Mouse (Mus musculus) liver, adult 2 months (tissue): ENCODE data around the gene Phldb2. TPM values are rescaled to one million over a fixed set of nuclear protein-coding genes. Genes with fewer than 3 reads are reported as not detected.

Experiments
- DNase-seq: peaks from one replicate; pipeline ENCODE4 v3.0.0-alpha.2; 2011; ENCODE audit warnings: low read depth, low spot score; ENCODE audit errors: extremely low read depth
- H3K27ac ChIP-seq: fragments of 200-500 bp; replicated peaks from 2 replicates; pipeline ENCODE4 v1.5.1; 2012; ENCODE audit warnings: low read depth, mild to moderate bottlenecking, control low read depth, inconsistent platforms, low read length; ENCODE audit not compliant: insufficient read depth
- H3K27me3 ChIP-seq: fragments of 200-500 bp; 2 replicates; pipeline ENCODE4 v1.6.1; 2012; ENCODE audit warnings: mild to moderate bottlenecking, moderate library complexity, low read length, inconsistent platforms; ENCODE audit not compliant: control insufficient read depth, insufficient read depth
- H3K36me3 ChIP-seq: fragments of 200-500 bp; 2 replicates; pipeline ENCODE4 v1.6.1; 2012; ENCODE audit warnings: low read length, inconsistent platforms; ENCODE audit not compliant: control insufficient read depth, insufficient read depth
- H3K4me1 ChIP-seq: fragments of 200-500 bp; 2 replicates; pipeline ENCODE4 v1.6.1; 2011; ENCODE audit warnings: low read length; ENCODE audit not compliant: control insufficient read depth, insufficient read depth
- H3K4me3 ChIP-seq: fragments of 200-500 bp; 2 replicates; pipeline ENCODE4 v1.5.1; 2011; ENCODE audit warnings: low read depth, mild to moderate bottlenecking, control low read depth, low read length, moderate library complexity; ENCODE audit not compliant: insufficient read depth
- H3K79me2 ChIP-seq: fragments of 200-500 bp; 2 replicates; pipeline ENCODE4 v1.6.1; 2012; ENCODE audit warnings: inconsistent platforms, mild to moderate bottlenecking, low read length, moderate library complexity; ENCODE audit not compliant: control insufficient read depth, insufficient read depth
- H3K9ac ChIP-seq: fragments of 200-500 bp; 2 replicates; pipeline ENCODE4 v1.6.1; 2012; ENCODE audit warnings: low read depth, mild to moderate bottlenecking, control low read depth, inconsistent platforms, low read length
- CTCF ChIP-seq: fragments of 200-500 bp; IDR thresholded peaks from 2 replicates; pipeline ENCODE4 v1.5.1; 2011; ENCODE audit warnings: low read depth, low read length, control low read depth
- POLR2A ChIP-seq: fragments of 200-500 bp; IDR thresholded peaks from 2 replicates; pipeline ENCODE4 v1.6.1; 2011; ENCODE audit warnings: low read length, control low read depth; ENCODE audit not compliant: insufficient read depth; ENCODE audit errors: extremely low read depth
- WGBS: fragments of 180-500 bp; shearing (Covaris S2); methylation state at CpG from one replicate; pipeline ENCODE4 v1.1.7; 2018; 5-methylcytosine and 5-hydroxymethylcytosine counted together
- polyA plus RNA-seq: library from polyadenylated mRNA; depleted of rRNA; stranded (reverse); fragments of >200 nt; gene quantifications from 2 replicates; pipeline ENCODE4 v1.2.3, GENCODE M21; 2012
- total RNA-seq: library from RNA; depleted of rRNA; stranded (reverse); fragments of >200 nt; gene quantifications from 2 replicates; pipeline ENCODE4 v1.2.3, GENCODE M21; 2014

The Phldb2 gene
- total and polyA plus RNA-seq, 2 experiments, result 19.1 to 58.3 TPM

DNA sequence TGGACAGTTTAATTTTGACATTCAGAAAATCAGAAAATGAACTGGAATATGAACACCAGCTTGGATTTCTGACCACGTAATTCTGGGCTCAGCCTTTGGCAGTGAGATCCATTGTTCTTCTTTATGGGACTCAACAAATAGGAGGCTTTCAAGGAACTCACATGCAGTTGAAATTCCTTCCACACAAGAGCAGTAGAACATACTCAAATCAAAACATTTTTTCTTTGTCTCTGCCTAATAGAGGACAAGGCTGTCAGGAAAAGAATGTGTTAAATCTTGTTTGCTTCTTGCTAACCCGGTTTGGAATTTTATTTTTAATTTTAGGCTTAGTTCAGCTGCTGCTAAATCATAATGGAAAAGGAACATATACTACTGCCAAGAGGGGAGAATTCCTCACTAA lies 153.0 kb downstream of the Phldb2 start:
- Histone ChIP-seq H3K4me1 (no peaks in the 10 kb centered on the region; the same call in 1 of the 2 replicates), H3K27ac (no peak overlapping the region), H3K79me2 (no peaks in the 10 kb centered on the region), H3K27me3 (no peaks in the 10 kb centered on the region), H3K4me3 (no peak overlapping the region), H3K9ac (no peak overlapping the region), H3K36me3 (peaks cover 55% of the 10 kb centered on the region)
- TF ChIP-seq CTCF (no peak), POLR2A (no peak)
- WGBS, result 81% methylated on average over 2 of the region's 2 CpGs
- DNase-seq, result no peak

DNA sequence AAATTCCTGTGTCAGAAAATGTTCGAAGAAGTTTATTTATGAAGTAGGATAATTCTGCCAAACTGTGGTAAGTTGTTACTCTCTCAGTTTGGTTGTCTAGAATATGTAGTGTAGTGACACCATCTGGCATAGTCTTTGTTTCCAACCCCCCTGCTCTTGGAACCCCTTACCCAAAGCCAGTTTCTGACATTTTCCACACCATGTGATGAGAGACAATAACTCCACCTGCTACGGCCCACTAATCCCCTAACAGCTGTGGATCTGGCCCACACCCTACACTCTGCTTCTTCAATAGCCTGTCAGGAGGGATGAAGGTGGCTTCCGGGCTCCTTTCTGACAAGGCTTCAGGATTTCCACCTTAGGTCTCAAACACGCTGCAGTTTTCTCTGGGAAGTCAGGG lies 154.2 kb downstream of the Phldb2 start:
- no peak overlapping the region for H3K9ac ChIP-seq
- TF ChIP-seq POLR2A, result no peak
- no peak for TF ChIP-seq CTCF
- no peaks in the 10 kb centered on the region for H3K79me2 ChIP-seq
- no peak overlapping the region for H3K4me3 ChIP-seq
- H3K36me3 ChIP-seq, result peaks cover 51% of the 10 kb centered on the region
- no peaks in the 10 kb centered on the region for H3K27me3 ChIP-seq
- DNase-seq, result no peak
- H3K27ac ChIP-seq, result no peak overlapping the region
- WGBS, result 93% methylated on average over 4 of the region's 4 CpGs
- H3K4me1 ChIP-seq, result no peaks in the 10 kb centered on the region; the same call in 1 of the 2 replicates

DNA sequence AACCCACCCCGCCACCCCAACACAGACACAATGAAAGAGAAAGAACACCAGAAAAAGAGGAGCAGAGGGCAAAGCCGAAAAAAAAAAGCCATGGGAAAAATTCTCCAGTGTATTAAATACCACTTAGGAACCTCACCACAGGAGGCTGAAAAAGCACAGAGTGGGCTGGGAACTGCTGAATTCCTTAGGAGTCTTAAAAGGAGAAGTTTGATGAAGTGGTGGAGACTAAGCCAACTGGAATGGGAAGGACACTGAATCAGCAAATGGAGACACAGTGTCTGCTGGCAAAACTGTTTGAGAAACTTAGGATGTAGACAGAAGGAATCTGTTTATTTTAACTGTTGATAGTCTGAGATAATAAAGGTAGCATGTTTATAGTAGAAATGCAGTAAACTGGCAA lies 154.8 kb downstream of the Phldb2 start:
- H3K4me3 ChIP-seq, result no peak overlapping the region
- no peaks in the 10 kb centered on the region for H3K79me2 ChIP-seq
- DNase-seq, result no peak
- H3K27ac ChIP-seq, result no peak overlapping the region
- TF ChIP-seq POLR2A (no peak), CTCF (no peak)
- no peak overlapping the region for H3K9ac ChIP-seq
- H3K36me3 ChIP-seq, result peaks cover 52% of the 10 kb centered on the region
- no peaks in the 10 kb centered on the region; the same call in 1 of the 2 replicates for H3K4me1 ChIP-seq
- WGBS, result 93% methylated on average over 2 of the region's 2 CpGs
- no peaks in the 10 kb centered on the region for H3K27me3 ChIP-seq

DNA sequence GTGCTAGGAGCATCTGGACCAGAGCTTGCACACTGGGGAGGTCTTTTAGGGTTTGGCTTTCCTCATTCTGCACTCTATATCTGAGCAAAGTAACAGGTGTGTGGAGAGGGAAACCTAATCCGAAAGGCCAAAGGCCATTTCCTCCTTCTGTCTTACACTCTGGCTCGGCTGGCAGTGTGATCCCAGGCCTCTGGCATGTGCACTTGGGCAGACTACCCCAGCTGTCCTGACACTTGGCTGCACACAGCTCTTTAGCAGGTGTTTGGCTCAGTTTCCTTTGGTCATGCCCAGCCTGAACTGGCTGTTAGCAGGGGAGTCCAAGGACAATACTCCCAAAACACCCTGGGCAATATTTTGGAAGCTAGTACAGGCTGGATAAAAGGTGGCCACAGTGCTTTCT lies 156.6 kb downstream of the Phldb2 start:
- TF ChIP-seq CTCF, result no peak
- TF ChIP-seq POLR2A, result no peak
- 0 out of 2 replicates have a peak overlapping the region, but pooled peaks have one; percentile 36 for H3K27ac ChIP-seq
- peak; percentile 83 for DNase-seq
- peaks cover 53% of the 10 kb centered on the region for H3K36me3 ChIP-seq
- WGBS, result 29% methylated on average over 2 of the region's 2 CpGs
- no peaks in the 10 kb centered on the region for H3K27me3 ChIP-seq
- H3K79me2 ChIP-seq, result no peaks in the 10 kb centered on the region
- no peak overlapping the region for H3K9ac ChIP-seq
- H3K4me3 ChIP-seq, result no peak overlapping the region
- no peaks in the 10 kb centered on the region; the same call in 1 of the 2 replicates for H3K4me1 ChIP-seq

DNA sequence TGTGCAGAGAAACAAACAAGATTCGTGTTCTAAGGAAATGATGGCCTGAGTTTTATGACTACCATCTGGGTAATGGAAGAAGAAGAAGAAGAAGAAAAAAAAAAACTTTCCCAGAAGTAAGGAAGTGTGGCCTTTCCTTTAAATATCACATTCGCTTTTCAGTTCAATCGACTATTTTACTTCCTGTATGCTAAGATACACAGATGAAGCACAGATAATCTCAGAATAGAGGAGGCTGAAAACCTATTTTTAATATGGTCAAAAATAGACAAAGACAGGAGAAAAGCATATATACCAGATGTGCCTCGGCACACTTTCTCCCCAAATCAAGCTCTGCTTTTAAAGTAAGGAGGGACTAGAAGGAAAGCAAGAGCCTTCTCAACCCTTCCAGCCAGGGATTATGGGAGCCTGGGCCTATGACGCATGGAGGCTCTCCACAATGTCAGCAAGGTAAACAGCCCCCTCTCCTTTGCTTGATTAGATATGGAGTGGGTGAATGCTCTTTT lies 158.2 kb downstream of the Phldb2 start:
- Histone ChIP-seq H3K79me2 (no peaks in the 10 kb centered on the region), H3K4me3 (no peak overlapping the region), H3K9ac (no peak overlapping the region), H3K36me3 (peaks cover 41% of the 10 kb centered on the region), H3K27me3 (no peaks in the 10 kb centered on the region), H3K4me1 (no peaks in the 10 kb centered on the region; the same call in 1 of the 2 replicates), H3K27ac (no peak overlapping the region)
- TF ChIP-seq POLR2A, result no peak
- no peak for TF ChIP-seq CTCF
- WGBS, result 74% methylated on average over 5 of the region's 5 CpGs
- DNase-seq, result no peak

DNA sequence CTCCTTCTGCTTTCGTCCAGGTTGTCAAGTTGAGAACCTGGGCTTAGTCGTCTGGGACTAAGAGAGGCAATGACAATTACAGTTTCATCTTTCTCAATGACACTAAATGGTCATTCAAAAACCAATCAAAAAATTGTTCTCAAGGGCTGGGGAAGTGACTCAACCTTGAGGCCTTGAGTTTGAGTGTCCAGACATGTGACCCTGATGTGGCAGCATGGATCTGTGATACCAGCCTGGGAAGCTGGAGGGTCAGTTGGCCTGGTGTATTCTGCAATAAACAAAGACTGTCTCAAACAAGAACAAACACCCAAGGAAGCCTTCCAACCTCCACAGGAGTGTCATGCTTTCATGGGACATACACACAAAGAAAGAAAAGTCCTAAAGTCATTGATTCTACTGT lies 160.6 kb downstream of the Phldb2 start:
- H3K36me3 ChIP-seq, result peaks cover 43% of the 10 kb centered on the region
- no peak overlapping the region for H3K9ac ChIP-seq
- 98% methylated on average over 2 of the region's 2 CpGs for WGBS
- DNase-seq, result no peak
- H3K79me2 ChIP-seq, result no peaks in the 10 kb centered on the region
- H3K27me3 ChIP-seq, result no peaks in the 10 kb centered on the region
- TF ChIP-seq CTCF (no peak), POLR2A (no peak)
- no peaks in the 10 kb centered on the region; the same call in 1 of the 2 replicates for H3K4me1 ChIP-seq
- no peak overlapping the region for H3K27ac ChIP-seq
- H3K4me3 ChIP-seq, result no peak overlapping the region
